Mouse (Mus musculus) thymus, postnatal 25 days (tissue): ENCODE data around the gene Hmg20a.

Source experiments
- DNase-seq: peaks from one replicate; pipeline ENCODE4 v3.0.0; 2022

Gene Hmg20a

GRCm38 (mm10) chr9:56499324-56500067, 81.1 kb downstream of the Hmg20a start:
- DNase-seq = no peak

GRCm38 (mm10) chr9:56500893-56501590, 82.6 kb downstream of the Hmg20a start:
- DNase-seq = no peak

- no peak for DNase-seq
These were observed 83.5 kb downstream of the Hmg20a start for GRCm38 (mm10) chr9:56501721-56502542.

- DNase-seq = no peak
These were observed 84.1 kb downstream of the Hmg20a start for GRCm38 (mm10) chr9:56502543-56502971.

- DNase-seq = no peak
These were observed 85.5 kb downstream of the Hmg20a start for GRCm38 (mm10) chr9:56503621-56504500.

GRCm38 (mm10) chr9:56504511-56504910, 86.1 kb downstream of the Hmg20a start:
- no peak for DNase-seq

GRCm38 (mm10) chr9:56505083-56505792, 86.8 kb downstream of the Hmg20a start:
- no peak for DNase-seq

GRCm38 (mm10) chr9:56505793-56506755, 87.7 kb downstream of the Hmg20a start:
- DNase-seq = peak; percentile 94

GRCm38 (mm10) chr9:56506931-56507681, 88.7 kb downstream of the Hmg20a start:
- peak; percentile 30 for DNase-seq

GRCm38 (mm10) chr9:56507682-56508061, 89.3 kb downstream of the Hmg20a start:
- no peak for DNase-seq

GRCm38 (mm10) chr9:56508835-56509451, 90.5 kb downstream of the Hmg20a start:
- no peak for DNase-seq

- DNase-seq = no peak
These were observed 91.9 kb downstream of the Hmg20a start for GRCm38 (mm10) chr9:56510281-56510680.

- DNase-seq = no peak
These were observed 94.1 kb downstream of the Hmg20a start for GRCm38 (mm10) chr9:56512486-56512885.

GRCm38 (mm10) chr9:56515110-56515509, 96.7 kb downstream of the Hmg20a start:
- no peak for DNase-seq

GRCm38 (mm10) chr9:56516219-56516618, 97.8 kb downstream of the Hmg20a start:
- no peak for DNase-seq

GRCm38 (mm10) chr9:56516692-56517263, 98.4 kb downstream of the Hmg20a start:
- no peak for DNase-seq

GRCm38 (mm10) chr9:56522281-56522680, 103.9 kb downstream of the Hmg20a start:
- no peak for DNase-seq

GRCm38 (mm10) chr9:56527951-56528350, 109.5 kb downstream of the Hmg20a start:
- DNase-seq = no peak

- DNase-seq = no peak
These were observed 113.6 kb downstream of the Hmg20a start for GRCm38 (mm10) chr9:56531991-56532390.
